Mouse (Mus musculus): ENCODE results near the gene Pias4.
A peak's percentile ranks its signal among the peaks of the same experiment; 100 is the strongest.
"Not testable (repeated sequence)": the region's sequence is repeated elsewhere in the genome, so short reads cannot be mapped to it uniquely, and the experiment has no call there.

The Pias4 gene

GRCm38 (mm10) chr10:81191342-81191982 is 23.7 kb upstream of the Pias4 start:
- no peak for DNase-seq (ENCODE audit: low read depth in 1 of 2, low spot score in 2 of 2)

- DNase-seq (ENCODE audit: low read depth in 1 of 2, low spot score in 2 of 2), result no peak
Observed at GRCm38 (mm10) chr10:81190912-81191321, 23.2 kb upstream of the Pias4 start.

GRCm38 (mm10) chr10:81190236-81190911 is 22.7 kb upstream of the Pias4 start:
- no peak for DNase-seq (ENCODE audit: low read depth in 1 of 2, low spot score in 2 of 2)

DNA sequence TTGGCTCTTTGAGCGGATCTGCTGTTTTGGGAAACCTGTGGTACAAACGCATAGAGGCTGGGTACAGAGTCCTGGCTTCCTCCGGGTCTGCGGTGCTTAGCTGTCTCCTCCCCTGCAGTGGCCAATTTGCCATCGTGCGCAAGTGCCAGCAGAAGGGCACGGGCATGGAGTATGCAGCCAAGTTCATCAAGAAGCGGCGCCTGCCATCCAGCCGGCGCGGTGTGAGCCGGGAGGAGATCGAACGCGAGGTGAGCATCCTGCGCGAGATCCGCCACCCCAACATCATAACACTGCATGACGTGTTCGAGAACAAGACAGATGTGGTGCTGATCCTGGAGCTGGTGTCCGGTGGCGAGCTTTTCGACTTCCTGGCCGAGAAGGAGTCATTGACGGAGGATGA is 22.1 kb upstream of the Pias4 start:
- DNase-seq (ENCODE audit: low read depth in 1 of 2, low spot score in 2 of 2), result no peak

DNA sequence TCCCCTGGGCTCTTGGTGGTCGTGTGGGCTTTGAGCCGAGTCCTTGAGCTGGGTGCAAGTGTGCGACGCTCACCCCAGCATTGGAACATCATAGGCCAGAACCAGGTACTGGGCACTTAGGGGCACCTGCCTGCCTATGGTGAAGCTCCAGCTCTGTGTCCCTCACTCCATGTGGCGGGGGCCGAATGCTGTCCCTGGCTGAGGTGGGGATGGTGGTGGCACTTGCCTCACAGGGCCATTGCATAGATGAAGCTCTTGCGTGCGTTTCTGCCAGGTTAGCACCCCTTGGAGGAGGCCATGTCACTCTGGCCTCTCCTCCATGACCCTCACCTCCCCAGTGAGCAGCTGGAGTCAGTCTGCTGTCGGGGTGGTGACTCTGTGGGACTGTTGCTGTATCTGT is 19.4 kb upstream of the Pias4 start:
- DNase-seq (ENCODE audit: low read depth in 1 of 2, low spot score in 2 of 2), result no peak

DNA sequence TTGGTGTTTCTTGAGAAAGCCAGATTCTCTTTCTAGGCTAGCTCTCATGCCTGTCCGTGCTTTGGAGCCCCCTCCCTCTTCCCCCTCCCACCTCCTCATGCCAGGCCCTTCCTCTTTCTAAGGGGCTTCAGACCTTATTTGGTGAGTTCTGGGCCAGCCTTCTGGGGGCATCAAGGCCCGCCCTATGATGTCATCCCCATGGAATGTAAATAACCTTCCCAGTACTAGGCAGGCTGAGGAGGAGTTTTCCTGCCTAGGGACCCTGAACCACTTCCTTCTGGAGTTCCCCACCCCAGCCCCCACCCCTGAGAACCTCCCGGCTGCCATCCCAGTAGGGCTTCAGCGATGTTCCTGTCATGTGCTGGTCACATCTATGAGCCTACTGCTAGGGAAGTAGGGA is 17.0 kb upstream of the Pias4 start:
- DNase-seq (ENCODE audit: low read depth in 1 of 2, low spot score in 2 of 2), result no peak

GRCm38 (mm10) chr10:81183805-81184204 is 16.1 kb upstream of the Pias4 start, which contains the start of gene 4930442H23Rik:
Gene 4930442H23Rik (minus strand): TSS chr10:81183849.
- DNase-seq (ENCODE audit: low read depth in 1 of 2, low spot score in 2 of 2), result no peak

DNA sequence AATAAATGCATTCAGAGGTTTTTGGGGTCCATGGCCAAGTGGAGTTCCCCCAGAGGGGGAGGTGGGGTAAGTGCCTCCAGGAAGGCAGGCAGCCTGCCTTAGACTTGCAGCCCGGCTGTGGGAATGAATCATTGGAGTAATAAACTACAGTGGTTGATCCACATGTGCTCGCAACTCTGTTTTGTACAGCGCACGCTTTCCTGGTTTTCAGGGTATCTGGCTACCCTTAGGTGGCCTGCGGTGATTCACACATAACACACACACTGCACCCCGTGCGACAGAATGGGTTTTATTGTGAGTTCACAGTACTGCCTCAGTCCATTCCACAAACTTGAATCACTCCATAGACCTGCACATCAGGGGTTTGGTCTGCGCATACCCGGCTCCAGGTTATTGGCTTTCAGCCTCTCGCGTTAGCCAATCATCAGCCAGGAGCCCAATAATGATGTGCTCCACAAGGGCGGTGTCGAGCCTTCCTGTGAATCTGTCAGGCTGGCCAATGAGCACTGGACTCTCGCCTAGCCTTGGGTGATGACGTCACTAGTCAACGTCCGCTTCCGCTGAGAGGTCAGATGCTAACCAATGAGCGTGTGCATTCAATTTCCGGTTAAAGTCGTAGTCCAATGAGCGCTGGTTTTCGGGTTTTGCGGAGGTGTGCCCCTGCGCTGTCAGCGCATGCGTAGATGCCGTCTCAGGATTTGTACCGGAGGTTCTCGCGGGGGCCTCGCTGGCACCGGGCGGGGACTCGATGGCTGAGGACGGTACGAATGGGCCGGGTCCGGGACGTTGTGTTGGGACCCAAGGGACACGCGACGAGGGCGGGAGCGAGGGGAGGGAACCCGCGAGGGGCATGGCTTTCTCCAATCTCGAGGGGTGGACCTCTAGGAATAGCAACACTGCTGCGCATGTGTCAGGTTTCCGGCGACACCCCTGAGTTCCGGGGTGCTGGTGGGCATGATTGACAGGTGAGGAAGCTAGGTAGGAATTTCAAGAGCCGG is 14.9 kb upstream of the Pias4 start, which contains the start of gene Dapk3:
Gene Dapk3, plus strand, starts transcription at position 670 of the 998 bp plus-strand sequence.
- peak; percentile 89 to 94 for DNase-seq (ENCODE audit: low read depth in 1 of 2, low spot score in 2 of 2)

DNA sequence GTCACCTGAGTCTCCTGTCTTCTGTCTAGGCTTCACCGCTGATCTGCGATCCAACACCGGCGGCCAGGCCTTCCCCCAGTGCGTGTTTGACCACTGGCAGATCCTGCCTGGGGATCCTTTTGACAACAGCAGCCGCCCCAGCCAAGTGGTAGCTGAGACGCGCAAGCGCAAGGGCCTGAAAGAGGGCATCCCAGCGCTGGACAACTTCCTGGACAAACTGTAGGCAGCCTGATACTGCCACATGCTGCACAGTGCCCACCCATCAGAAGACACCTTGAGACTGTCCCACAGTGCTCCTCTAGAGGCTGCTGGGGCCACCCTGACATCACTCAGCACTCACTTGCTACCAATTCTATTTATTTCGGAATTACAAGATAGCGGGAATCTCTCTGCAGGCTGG is 14.1 kb upstream of the Pias4 start:
- not testable (repeated sequence) for DNase-seq (ENCODE audit: low read depth in 1 of 2, low spot score in 2 of 2)

GRCm38 (mm10) chr10:81180946-81181345 is 13.2 kb upstream of the Pias4 start:
- DNase-seq (ENCODE audit: low read depth in 1 of 2, low spot score in 2 of 2), result no peak

DNA sequence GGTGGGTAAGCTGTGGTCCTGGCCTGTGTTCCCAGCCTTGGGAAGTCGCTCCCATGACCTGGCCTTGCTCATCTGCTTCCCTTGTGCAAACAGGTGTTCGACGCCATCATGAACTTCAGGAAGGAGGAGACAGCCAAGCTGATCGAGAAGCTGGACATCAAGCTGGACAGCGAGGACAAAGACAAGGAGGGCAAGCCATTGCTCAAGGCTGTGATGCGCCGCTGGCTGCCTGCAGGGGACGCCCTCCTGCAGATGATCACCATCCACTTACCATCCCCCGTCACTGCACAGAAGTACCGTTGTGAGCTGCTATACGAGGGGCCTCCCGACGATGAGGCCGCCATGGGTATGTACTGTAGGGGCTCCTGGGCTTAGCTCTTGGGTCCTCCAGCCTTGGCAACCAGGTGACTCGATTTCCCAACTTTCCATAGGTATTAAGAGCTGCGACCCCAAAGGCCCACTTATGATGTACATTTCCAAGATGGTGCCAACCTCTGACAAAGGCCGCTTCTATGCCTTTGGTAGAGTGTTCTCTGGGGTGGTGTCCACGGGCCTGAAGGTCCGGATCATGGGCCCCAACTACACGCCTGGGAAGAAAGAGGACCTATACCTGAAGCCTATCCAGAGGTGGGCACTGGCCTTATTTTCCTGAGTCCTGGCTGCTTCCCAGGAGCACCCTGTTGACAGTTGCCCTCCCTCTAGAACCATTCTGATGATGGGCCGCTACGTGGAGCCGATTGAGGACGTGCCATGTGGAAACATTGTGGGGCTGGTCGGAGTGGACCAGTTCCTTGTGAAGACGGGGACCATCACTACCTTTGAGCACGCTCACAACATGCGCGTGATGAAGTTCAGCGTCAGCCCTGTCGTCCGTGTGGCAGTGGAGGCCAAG is 12.0 kb upstream of the Pias4 start:
- no peak for DNase-seq (ENCODE audit: low read depth in 1 of 2, low spot score in 2 of 2)

DNA sequence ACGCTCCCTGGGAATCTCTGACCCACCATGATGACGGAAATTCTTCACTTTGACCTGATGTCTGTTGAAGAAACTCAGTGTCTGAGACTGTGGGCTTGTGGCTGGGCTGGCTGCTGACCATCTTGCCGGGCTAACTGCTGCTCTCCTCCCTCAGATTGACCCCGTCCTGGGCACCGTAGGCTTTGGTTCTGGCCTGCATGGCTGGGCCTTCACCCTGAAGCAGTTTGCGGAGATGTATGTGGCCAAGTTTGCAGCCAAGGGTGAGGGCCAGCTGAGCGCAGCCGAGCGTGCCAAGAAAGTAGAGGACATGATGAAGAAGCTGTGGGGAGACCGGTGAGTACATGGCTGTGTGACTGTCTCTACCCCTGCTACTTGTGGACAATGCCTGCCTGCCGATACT is 11.2 kb upstream of the Pias4 start:
- DNase-seq (ENCODE audit: low read depth in 1 of 2, low spot score in 2 of 2), result no peak

GRCm38 (mm10) chr10:81177958-81178712 is 10.4 kb upstream of the Pias4 start:
- no peak for DNase-seq (ENCODE audit: low read depth in 1 of 2, low spot score in 2 of 2)

- no peak for DNase-seq (ENCODE audit: low read depth in 1 of 2, low spot score in 2 of 2)
Observed at GRCm38 (mm10) chr10:81177491-81177925, 9.8 kb upstream of the Pias4 start.

DNA sequence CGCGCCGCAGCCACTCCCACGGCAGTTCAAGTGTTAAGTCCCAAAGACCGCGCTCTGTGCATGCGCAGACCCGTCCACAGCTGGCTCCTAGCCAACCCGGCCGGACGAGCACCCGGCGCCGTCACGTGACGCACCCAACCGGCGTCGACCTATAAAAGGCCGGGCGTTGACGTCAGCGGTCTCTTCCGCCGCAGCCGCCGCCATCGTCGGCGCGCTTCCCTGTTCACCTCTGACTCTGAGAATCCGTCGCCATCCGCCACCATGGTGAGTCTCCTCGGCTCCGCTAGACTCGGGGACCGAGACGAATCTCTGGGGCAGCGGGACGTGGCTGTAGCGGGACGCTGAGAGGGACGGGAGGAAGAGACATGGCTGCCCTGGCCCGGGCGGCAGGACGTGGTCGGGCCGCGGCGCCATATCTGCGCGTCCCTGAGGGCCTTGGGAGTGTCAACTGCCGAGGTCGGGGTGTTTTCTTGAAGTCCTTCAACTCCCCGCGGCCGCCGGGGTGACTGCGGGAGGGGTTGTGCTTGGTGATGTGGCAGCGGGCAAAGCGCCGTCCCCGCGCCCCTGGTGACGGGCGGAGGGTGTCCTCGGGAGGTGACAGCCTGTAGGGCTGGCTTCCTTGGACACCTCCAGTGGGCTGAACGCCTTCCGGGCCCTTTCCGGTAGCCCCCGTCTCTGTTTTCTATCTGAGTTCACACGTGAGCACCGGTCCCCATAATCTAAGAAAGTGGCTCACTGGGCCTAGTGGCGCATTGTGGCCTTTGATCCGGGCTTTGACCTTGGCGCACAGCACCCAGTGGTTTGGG is 8.9 kb upstream of the Pias4 start, which contains the start of gene Eef2:
Gene Eef2, plus strand, starts transcription at position 166 of the 806 bp plus-strand sequence.
- DNase-seq (ENCODE audit: low read depth in 1 of 2, low spot score in 2 of 2), result peak; percentile 91 to 97

GRCm38 (mm10) chr10:81175936-81176465 is 8.3 kb upstream of the Pias4 start:
- DNase-seq (ENCODE audit: low read depth in 1 of 2, low spot score in 2 of 2), result no peak

GRCm38 (mm10) chr10:81175345-81175701 is 7.6 kb upstream of the Pias4 start:
- not testable (repeated sequence) for DNase-seq (ENCODE audit: low read depth in 1 of 2, low spot score in 2 of 2)

- peak; percentile 44 to 73 for DNase-seq (ENCODE audit: low read depth in 1 of 2, low spot score in 2 of 2)
Observed at GRCm38 (mm10) chr10:81174617-81175344, 7.1 kb upstream of the Pias4 start.

Measured in monocyte, adult 2 months (primary cell).